Mouse (Mus musculus): Measurements from ENCODE around the gene Ptpro.

DNA sequence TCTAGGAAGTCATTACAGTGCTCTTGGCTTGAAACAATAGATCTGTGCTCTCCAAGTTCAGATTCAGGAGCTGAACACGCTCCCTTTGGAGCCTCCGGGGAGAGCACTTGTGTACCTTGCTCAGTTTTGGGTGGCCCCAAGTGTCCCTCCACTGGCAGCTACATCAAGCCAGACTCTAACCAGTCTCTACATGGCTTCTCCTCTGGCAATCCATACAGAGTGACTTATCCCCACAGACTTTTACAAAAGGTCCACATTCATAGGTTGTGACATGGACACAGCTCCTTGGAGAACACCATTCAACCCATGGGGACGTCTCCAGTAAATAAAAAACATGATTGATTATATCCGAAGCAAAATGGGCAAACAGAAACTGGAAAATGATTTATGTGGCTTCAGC lies 185.4 kb downstream of the Ptpro start:
- no peak for TF ChIP-seq CTCF (IDR thresholded peaks at IDR 0.05; ENCODE audit: insufficient read depth, low read length)
- no peak for TF ChIP-seq POLR2A (IDR thresholded peaks at IDR 0.05; ENCODE audit: borderline replicate concordance, extremely low read depth, low read depth, low read length)
